Mouse (Mus musculus) mature B cell (primary cell): Measurements from ENCODE around the gene Gtf3c5.

Experiments used
- in situ Hi-C: fragments of 300-500 bp; cut with MboI; formaldehyde crosslinking; loops from 2 replicates; pipeline ENCODE4 v1.14.3; 2019

Gtf3c5 gene

GRCm38 (mm10) chr2:28569903-28570302, 13.6 kb downstream of the Gtf3c5 start:
- in situ Hi-C loops = no loop called here

- in situ Hi-C loops = no loop called here
These were observed 17.0 kb downstream of the Gtf3c5 start for GRCm38 (mm10) chr2:28566545-28566944.

DNA sequence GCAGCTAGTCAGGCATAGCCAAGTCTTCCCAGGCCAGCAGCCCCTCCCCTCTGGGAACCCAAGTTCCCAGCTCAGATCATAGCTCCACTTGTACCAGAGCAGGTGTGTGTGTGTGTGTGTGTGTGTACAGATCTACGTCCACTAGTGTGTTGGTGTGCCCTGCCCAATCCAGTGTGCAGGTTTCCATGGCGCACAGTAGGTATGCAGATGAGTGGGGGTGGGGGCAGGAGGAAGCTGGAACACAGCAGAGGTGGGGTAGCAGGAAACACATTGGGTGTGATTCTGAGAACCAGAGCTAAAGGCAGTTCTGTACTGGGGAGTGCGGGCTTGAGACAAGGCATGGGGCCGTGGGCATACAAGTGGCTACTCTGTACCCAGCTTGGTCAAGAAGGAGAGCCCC, 19.2 kb downstream of the Gtf3c5 start:
- in situ Hi-C loops = no loop called here

DNA sequence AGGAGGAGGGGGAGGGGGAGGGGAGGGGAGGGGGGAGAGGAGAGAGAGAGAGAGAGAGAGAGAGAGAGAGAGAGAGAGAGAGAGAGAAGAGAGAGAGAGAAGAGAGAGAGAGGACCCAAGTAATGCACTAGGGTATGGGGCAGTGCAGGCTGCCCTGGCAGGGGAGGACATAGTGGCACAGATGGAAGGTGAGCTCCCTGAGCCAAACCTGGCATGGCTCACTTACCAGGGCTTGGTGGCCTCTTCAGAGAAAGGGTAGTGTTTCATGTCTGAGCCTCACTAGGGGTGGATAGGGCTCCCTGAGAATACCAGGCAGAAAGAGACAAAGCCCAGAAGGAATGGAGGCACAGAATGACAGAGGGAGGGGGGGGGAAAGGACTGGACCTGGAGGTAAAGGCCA, 19.7 kb downstream of the Gtf3c5 start:
- in situ Hi-C loops = no loop called here

- in situ Hi-C loops = no loop called here
These were observed 20.2 kb downstream of the Gtf3c5 start, which contains the start of gene Cel for GRCm38 (mm10) chr2:28563303-28563702. Cel (minus strand) TSS chr2:28563403.

GRCm38 (mm10) chr2:28557452-28557851, 26.1 kb downstream of the Gtf3c5 start:
- in situ Hi-C loops = no loop called here

DNA sequence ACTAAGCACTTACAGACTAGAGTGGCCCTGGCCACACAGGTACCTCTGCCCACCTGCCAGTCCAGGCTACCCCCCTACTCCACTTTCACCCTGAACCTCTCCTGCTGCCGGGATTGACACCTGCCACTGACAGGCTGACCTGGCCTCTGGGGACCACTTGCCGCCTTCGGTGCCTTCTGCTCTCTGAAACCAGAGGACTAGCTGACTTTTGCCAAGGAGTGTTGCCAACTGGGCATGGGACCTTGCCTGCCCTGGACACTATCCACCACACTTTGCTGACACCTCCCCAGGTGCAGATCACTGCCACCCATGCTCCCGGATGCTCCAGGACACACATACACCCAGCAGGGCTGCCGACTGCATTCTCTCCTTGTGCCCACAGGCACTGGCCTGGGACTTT, 31.2 kb downstream of the Gtf3c5 start:
- in situ Hi-C loops = loop anchor here (5.0 kb wide), 1 partner anchor 35 kb away; no protein-coding TSS in a partner anchor

GRCm38 (mm10) chr2:28549157-28549556, 34.4 kb downstream of the Gtf3c5 start:
- in situ Hi-C loops = no loop called here

GRCm38 (mm10) chr2:28547237-28548172, 36.0 kb downstream of the Gtf3c5 start:
- in situ Hi-C loops = no loop called here

GRCm38 (mm10) chr2:28546560-28546959, 37.0 kb downstream of the Gtf3c5 start:
- in situ Hi-C loops = no loop called here

GRCm38 (mm10) chr2:28545976-28546375, 37.6 kb downstream of the Gtf3c5 start:
- in situ Hi-C loops = no loop called here

DNA sequence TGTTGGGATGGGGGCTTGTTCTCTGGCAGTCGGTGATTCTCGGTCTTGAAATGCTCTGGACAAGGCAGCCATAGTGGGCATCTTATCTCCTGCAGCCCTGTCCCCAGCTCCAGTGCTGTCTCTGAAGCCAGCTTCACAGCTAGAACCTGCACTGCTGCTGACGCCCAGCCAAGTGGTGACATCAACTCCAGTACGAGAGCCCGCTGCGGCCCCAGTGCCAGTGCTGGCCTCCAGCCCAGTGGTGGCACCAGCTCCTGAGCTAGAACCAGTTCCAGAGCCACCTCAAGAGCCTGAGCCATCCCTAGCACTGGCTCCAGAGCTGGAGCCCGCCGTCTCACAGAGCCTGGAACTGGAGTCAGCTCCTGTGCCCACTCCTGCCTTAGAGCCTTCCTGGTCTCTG, 39.7 kb downstream of the Gtf3c5 start:
- in situ Hi-C loops = no loop called here

DNA sequence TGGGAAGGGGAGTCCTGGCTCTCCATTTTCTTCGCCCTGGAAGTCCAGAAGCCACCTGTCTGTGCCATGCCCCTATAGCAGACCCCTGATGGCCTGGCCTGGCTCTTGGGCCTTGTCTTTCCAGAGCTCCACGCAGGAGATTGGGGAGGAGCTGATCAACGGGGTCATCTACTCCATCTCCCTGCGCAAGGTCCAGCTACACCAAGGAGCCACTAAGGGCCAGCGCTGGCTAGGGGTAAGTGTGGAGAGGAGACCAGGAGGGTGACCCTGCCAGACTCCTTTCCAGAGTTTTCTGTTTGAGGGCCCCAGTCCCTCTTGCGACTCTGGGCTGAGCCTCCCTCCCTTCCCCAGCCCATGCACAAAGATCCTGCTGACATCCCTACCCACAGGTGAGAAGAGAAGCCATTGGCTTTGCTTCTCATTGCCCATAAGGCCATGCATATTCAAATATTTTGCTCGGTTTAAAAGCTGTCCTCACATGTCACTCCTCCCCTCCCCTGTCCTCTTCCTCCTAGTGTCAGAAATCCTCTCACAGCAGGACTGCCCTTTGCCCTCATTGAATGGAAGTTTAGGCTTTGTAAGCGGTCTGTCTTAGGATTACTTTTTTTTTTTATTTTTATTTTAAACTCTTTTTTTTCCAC, 42.8 kb downstream of the Gtf3c5 start:
- in situ Hi-C loops = no loop called here

DNA sequence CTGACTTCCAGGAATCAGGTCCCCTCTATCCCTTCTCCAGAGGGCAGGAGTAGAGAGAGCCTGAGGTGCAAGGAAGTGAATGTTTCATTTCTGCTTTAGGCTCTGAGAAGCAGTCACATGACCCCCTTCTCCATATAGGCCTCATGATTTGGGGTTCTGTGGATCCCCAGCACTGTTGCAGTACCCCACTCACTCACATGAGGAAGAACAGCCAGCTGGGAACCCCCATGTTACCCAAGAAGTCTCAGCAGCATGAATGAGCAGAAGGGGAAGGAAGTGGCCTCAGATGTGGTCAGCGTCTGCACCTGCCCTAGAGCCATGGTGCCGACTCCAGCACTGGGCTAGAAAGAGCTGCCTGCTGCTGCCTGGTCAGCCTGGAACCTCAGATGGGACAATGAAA, 43.6 kb downstream of the Gtf3c5 start:
- in situ Hi-C loops = no loop called here

GRCm38 (mm10) chr2:28539206-28539605, 44.3 kb downstream of the Gtf3c5 start:
- in situ Hi-C loops = no loop called here

- in situ Hi-C loops = no loop called here
These were observed 44.8 kb downstream of the Gtf3c5 start for GRCm38 (mm10) chr2:28538817-28539128.

DNA sequence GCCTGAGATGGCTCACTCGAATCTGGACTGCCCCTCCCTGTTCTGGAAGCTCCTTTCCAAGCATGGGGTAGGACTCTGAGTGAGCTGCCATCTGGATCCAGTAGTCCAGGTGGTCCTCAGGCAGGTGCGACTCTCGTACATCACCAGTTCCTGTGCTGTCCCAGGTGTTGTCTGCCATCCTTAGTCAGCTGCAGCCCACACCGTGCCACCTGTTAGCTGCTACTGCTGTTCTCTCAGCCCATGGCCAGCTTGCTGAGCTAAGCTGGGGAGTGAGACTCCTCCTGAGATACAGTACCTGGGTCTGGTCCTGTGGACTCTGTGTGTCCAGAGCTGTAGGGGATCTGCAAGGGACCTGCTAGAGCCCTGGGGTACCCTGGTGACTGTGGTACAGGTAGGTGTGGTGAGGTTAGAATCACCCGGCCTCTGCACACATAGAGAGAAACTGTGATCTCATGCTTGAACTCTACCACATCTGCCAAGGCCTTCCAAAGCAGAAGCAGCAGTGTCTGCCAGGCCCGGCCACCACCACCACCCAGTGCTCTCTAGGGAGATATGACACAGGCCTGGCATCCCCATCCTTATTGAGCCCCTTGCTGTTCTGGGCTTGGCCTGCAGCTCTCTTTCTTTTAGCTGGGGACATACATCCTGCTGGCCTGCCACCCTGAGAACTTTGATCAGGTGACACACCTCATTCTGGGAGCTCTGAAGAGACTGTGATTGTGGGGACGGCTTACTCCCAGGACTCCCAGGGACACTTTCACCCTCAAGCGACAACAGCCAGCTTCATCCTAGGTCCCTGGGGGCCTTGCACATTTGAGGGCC, 45.3 kb downstream of the Gtf3c5 start:
- in situ Hi-C loops = no loop called here

DNA sequence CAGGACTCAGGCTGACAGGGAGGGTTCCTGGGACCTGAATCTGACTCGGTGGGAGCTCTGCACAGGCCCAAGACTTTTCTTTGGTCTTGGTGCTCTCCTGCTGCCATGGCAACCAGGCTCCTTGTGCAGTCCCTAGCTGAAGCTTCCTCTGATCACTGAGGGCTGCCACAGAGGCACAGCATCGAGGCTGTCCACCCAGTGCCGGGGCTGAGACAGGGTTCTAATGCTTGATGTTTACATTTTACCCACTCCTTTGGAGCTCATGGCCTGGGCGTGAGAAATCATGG, 46.0 kb downstream of the Gtf3c5 start:
- in situ Hi-C loops = no loop called here

GRCm38 (mm10) chr2:28536766-28537633, 46.6 kb downstream of the Gtf3c5 start:
- in situ Hi-C loops = no loop called here

DNA sequence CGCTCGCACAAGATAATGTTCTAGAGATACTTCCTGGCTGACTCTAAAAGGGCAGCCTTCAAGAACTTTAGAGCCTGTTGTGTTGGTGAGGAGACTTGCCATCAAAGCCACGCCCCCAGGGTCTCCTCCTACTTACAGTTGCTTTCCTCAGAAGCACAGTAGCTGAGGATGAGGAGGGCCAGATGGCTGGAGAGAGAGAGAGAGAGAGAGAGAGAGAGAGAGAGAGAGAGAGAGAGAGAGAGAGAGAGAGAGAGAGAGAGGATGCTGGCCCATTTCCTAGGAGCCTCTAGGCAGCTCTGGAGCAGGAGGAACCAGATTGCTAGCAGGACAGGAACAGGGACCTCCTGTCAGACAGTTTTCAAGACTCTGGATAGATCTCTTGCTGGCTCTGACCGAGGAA, 47.4 kb downstream of the Gtf3c5 start:
- in situ Hi-C loops = no loop called here

GRCm38 (mm10) chr2:28535650-28536049, 47.9 kb downstream of the Gtf3c5 start:
- in situ Hi-C loops = no loop called here

DNA sequence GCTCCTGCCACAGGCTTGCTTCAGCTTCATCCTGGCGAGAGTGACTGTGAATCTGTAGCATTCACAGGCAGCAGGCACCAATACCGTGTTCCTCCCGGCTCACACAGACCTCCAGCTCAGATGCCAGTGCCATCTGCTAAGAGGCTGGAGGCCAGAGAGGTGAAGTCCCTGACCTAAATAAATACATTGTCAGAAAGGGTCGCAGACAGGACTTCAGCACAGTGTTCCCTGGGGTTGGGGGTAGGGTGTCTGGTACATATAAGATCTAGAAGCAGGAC, 48.3 kb downstream of the Gtf3c5 start:
- in situ Hi-C loops = no loop called here
